Mouse (Mus musculus) MEL (cell line): ENCODE measurements around the gene Gm17268. TPM values are rescaled to one million over a fixed set of nuclear protein-coding genes. Genes with fewer than 3 reads are reported as not detected.

Experiments used
- DNase-seq: peaks from one replicate; pipeline ENCODE4 v3.0.0; 2011; ENCODE audit warnings: low read depth, low spot score
- H3K27ac ChIP-seq: 2 replicates; pipeline ENCODE4 v1.5.1; 2012; ENCODE audit warnings: low read depth, mild to moderate bottlenecking, control low read depth, low read length, moderate library complexity; ENCODE audit not compliant: control insufficient read depth
- H3K27me3 ChIP-seq, 2 experiments: fragments of 150-350 bp in 1 of 2; sonication (generic) in 1 of 2; 2 replicates each; pipeline ENCODE4 v1.6.1; 2012; ENCODE audit warnings: low read length in 2 of 2, mild to moderate bottlenecking in 2 of 2, improper control_type of control experiment in 1 of 2, moderate library complexity in 1 of 2; ENCODE audit not compliant: insufficient read depth in 2 of 2, control insufficient read depth in 1 of 2
- H3K36me3 ChIP-seq, 2 experiments: 2 replicates each; pipeline ENCODE4 v1.6.1; 2012 to 2014; ENCODE audit warnings: low read length in 2 of 2, improper control_type of control experiment in 1 of 2, inconsistent platforms in 1 of 2, mild to moderate bottlenecking in 1 of 2; ENCODE audit not compliant: insufficient read depth in 2 of 2, control insufficient read depth in 1 of 2
- H3K4me1 ChIP-seq, 2 experiments: fragments of 150-350 bp in 1 of 2; sonication (generic) in 1 of 2; 2 replicates each; pipeline ENCODE4 v1.6.1; 2012; ENCODE audit warnings: low read length in 2 of 2, improper control_type of control experiment in 1 of 2, mild to moderate bottlenecking in 1 of 2; ENCODE audit not compliant: insufficient read depth in 2 of 2, control insufficient read depth in 1 of 2
- H3K4me3 ChIP-seq, 2 experiments: fragments of 150-350 bp in 1 of 2; sonication (generic) in 1 of 2; 2 replicates each; pipeline ENCODE4 v1.5.1; 2012; ENCODE audit warnings: low read depth in 2 of 2, low read length in 2 of 2, mild to moderate bottlenecking in 2 of 2, moderate library complexity in 2 of 2, control low read depth in 1 of 2, improper control_type of control experiment in 1 of 2; ENCODE audit not compliant: control insufficient read depth in 1 of 2, insufficient read depth in 1 of 2
- H3K79me2 ChIP-seq: 2 replicates; pipeline ENCODE4 v1.6.1; 2012; ENCODE audit warnings: mild to moderate bottlenecking, low read length, moderate library complexity; ENCODE audit not compliant: control insufficient read depth, poor library complexity, insufficient read depth
- H3K9ac ChIP-seq: 2 replicates; pipeline ENCODE4 v1.6.1; 2012; ENCODE audit warnings: low read depth, mild to moderate bottlenecking, control low read depth, low read length, moderate library complexity; ENCODE audit not compliant: control insufficient read depth, poor library complexity, severe bottlenecking
- H3K9me3 ChIP-seq: fragments of 150-350 bp; sonication (generic); replicated peaks from 2 replicates; pipeline ENCODE4 v1.6.1; 2012; ENCODE audit warnings: mild to moderate bottlenecking, low read length, improper control_type of control experiment, moderate library complexity; ENCODE audit not compliant: insufficient read depth
- E2F4 ChIP-seq: IDR thresholded peaks from 2 replicates; pipeline ENCODE4 v1.6.1; 2011; ENCODE audit warnings: low read depth, low read length, improper control_type of control experiment, borderline replicate concordance
- EP300 ChIP-seq, 2 experiments: IDR thresholded peaks; 2 replicates each; pipeline ENCODE4 v1.6.1; 2011; ENCODE audit warnings: improper control_type of control experiment in 2 of 2, low read length in 2 of 2, low read depth in 1 of 2, mild to moderate bottlenecking in 1 of 2
- GABPA ChIP-seq: IDR thresholded peaks from 2 replicates; pipeline ENCODE4 v1.6.1; 2012; ENCODE audit warnings: low read depth, mild to moderate bottlenecking, inconsistent platforms, low read length, improper control_type of control experiment, moderate library complexity
- JUND ChIP-seq: IDR thresholded peaks from 2 replicates; pipeline ENCODE4 v1.6.1; 2011; ENCODE audit warnings: low read depth, mild to moderate bottlenecking, improper control_type of control experiment, low read length
- MAFK ChIP-seq: IDR thresholded peaks from 2 replicates; pipeline ENCODE4 v1.6.1; 2011; ENCODE audit warnings: low read depth, mild to moderate bottlenecking, low read length, improper control_type of control experiment, borderline replicate concordance
- MAX ChIP-seq: IDR thresholded peaks from 2 replicates; pipeline ENCODE4 v1.6.1; 2011; ENCODE audit warnings: low read length, improper control_type of control experiment
- MAZ ChIP-seq: IDR thresholded peaks from 2 replicates; pipeline ENCODE4 v1.6.1; 2012; ENCODE audit warnings: low read depth, mild to moderate bottlenecking, inconsistent platforms, low read length, improper control_type of control experiment
- MEF2A ChIP-seq: IDR thresholded peaks from 2 replicates; pipeline ENCODE4 v1.6.1; 2014; ENCODE audit warnings: low read depth, mild to moderate bottlenecking, inconsistent platforms, low read length, improper control_type of control experiment; ENCODE audit not compliant: poor library complexity, insufficient replicate concordance, severe bottlenecking; ENCODE audit errors: extremely low read depth
- MXI1 ChIP-seq: IDR thresholded peaks from 2 replicates; pipeline ENCODE4 v1.6.1; 2011; ENCODE audit warnings: mild to moderate bottlenecking, low read depth, low read length, improper control_type of control experiment
- MYB ChIP-seq: IDR thresholded peaks from 2 replicates; pipeline ENCODE4 v1.6.1; 2011; ENCODE audit warnings: mild to moderate bottlenecking, low read depth, low read length, improper control_type of control experiment
- NRF1 ChIP-seq: IDR thresholded peaks from 2 replicates; pipeline ENCODE4 v1.6.1; 2014; ENCODE audit warnings: low read depth, mild to moderate bottlenecking, inconsistent platforms, low read length, improper control_type of control experiment, moderate library complexity; ENCODE audit not compliant: poor library complexity, insufficient read depth, severe bottlenecking
- RAD21 ChIP-seq: IDR thresholded peaks from 2 replicates; pipeline ENCODE4 v1.6.1; 2011; ENCODE audit warnings: mild to moderate bottlenecking, low read depth, low read length, improper control_type of control experiment
- SIN3A ChIP-seq: IDR thresholded peaks from 2 replicates; pipeline ENCODE4 v1.6.1; 2012; ENCODE audit warnings: low read length, improper control_type of control experiment, inconsistent platforms
- SMC3 ChIP-seq: IDR thresholded peaks from 2 replicates; pipeline ENCODE4 v1.6.1; 2011; ENCODE audit warnings: low read depth, low read length, improper control_type of control experiment
- TAL1 ChIP-seq: IDR thresholded peaks from 2 replicates; pipeline ENCODE4 v1.6.1; 2012; ENCODE audit warnings: mild to moderate bottlenecking, inconsistent platforms, low read length, moderate library complexity, mixed read lengths
- TCF12 ChIP-seq: IDR thresholded peaks from 2 replicates; pipeline ENCODE4 v1.6.1; 2014; ENCODE audit warnings: low read depth, mild to moderate bottlenecking, inconsistent platforms, low read length, improper control_type of control experiment, moderate library complexity
- USF2 ChIP-seq, 2 experiments: IDR thresholded peaks; 2 replicates each; pipeline ENCODE4 v1.6.1; 2011 to 2012; ENCODE audit warnings: improper control_type of control experiment in 2 of 2, low read length in 2 of 2, borderline replicate concordance in 1 of 2, inconsistent platforms in 1 of 2, low read depth in 1 of 2, mild to moderate bottlenecking in 1 of 2; ENCODE audit not compliant: insufficient read depth in 1 of 2
- ZMIZ1 ChIP-seq: IDR thresholded peaks from 2 replicates; pipeline ENCODE4 v1.6.1; 2012; ENCODE audit warnings: low read depth, mild to moderate bottlenecking, inconsistent platforms, low read length, improper control_type of control experiment, moderate library complexity
- polyA plus RNA-seq, 2 experiments: library from polyadenylated mRNA; stranded (reverse) in 1 of 2; unstranded in 1 of 2; fragments of >175 nt in 1 of 2; fragments of >200 nt in 1 of 2; gene quantifications; 2 replicates each; pipeline versions ENCODE4 v1.2.1 to v1.2.4; 2012; ENCODE audit warnings: low replicate concordance in 2 of 2, low read depth in 1 of 2; ENCODE audit not compliant: insufficient read length in 2 of 2, insufficient read depth in 1 of 2, missing spikeins in 1 of 2
- total RNA-seq: library from RNA; depleted of rRNA; stranded (reverse); fragments of 300-350 nt; gene quantifications from 2 replicates; pipeline ENCODE4 v1.2.3, GENCODE M21; 2012

The Gm17268 gene
- total and polyA plus RNA-seq, 3 experiments = not detected

DNA sequence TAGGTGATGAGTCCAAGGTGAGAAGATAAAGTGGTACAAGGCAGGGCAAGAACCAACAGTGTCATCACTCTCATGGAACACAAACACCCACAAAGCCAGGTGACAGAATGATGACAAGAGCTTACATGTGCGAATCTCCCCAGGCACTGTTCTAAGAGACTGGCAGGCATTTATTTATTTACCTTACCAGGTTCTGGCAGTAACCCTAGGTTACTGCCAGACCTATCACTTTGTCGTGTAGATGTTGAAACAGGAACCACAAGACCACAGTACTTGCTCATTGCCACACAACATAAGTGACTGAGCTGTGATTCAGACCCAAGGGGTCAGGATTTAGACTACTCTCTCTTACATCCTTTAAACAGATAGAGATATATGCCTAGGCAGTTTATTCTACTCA, 23.3 kb downstream of the Gm17268 start:
- H3K27me3 ChIP-seq = no peaks in the 10 kb centered on the region
- no peaks in the 10 kb centered on the region for H3K4me1 ChIP-seq
- no peak overlapping the region for H3K9ac ChIP-seq
- TF ChIP-seq RAD21 (no peak), MAZ (no peak), MXI1 (no peak), NRF1 (no peak), TCF12 (no peak), GABPA (no peak)
- no peak overlapping the region for H3K4me3 ChIP-seq
- H3K79me2 ChIP-seq = no peaks in the 10 kb centered on the region
- H3K27ac ChIP-seq = no peak overlapping the region
- no peaks in the 10 kb centered on the region for H3K9me3 ChIP-seq
- no peak for DNase-seq
- no peaks in the 10 kb centered on the region for H3K36me3 ChIP-seq

DNA sequence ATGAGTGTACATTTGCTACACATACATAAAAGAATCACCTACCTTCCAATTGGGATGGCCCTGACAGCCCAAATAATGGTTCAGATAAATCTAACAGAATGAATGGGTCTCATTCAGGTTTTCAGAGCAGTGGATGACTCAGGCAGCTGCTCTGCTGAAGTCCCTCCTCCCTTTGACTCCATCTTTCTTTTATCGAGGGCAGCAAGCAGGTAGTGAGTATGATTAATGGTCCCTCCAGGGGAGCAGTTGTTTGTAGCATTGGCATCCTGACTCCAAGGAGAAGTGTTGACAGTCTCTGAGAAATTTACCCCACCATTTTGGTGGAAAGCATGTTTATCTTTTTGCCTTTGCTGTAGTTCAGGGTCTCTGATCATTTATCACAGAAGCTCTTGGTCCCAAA, 24.6 kb downstream of the Gm17268 start:
- no peak for DNase-seq
- Histone ChIP-seq H3K9me3 (no peaks in the 10 kb centered on the region), H3K4me3 (no peak overlapping the region), H3K9ac (no peak overlapping the region), H3K79me2 (no peaks in the 10 kb centered on the region), H3K27me3 (no peaks in the 10 kb centered on the region), H3K4me1 (no peaks in the 10 kb centered on the region), H3K36me3 (no peaks in the 10 kb centered on the region), H3K27ac (no peak overlapping the region)
- TF ChIP-seq TAL1 (no peak), EP300 (IDR thresholded peaks at IDR 0.05; ENCODE audit: low read depth in 1 of 2, low read length in 2 of 2) (no peak), ZMIZ1 (no peak), MAZ (no peak), JUND (no peak), SMC3 (no peak), MAX (no peak), SIN3A (no peak), MEF2A (no peak), MAFK (no peak), E2F4 (no peak), MYB (no peak), USF2 (IDR thresholded peaks at IDR 0.05; ENCODE audit: borderline replicate concordance in 1 of 2, insufficient read depth in 1 of 2, low read depth in 1 of 2, low read length in 2 of 2) (no peak)
